Mouse (Mus musculus): Measurements from ENCODE around the gene Nod2. TPM values are rescaled to one million over a fixed set of nuclear protein-coding genes. Genes with fewer than 3 reads are reported as not detected.

The Nod2 gene
- total and polyA plus RNA-seq, 3 experiments = 0.22 to 0.50 TPM; not detected in 1

DNA sequence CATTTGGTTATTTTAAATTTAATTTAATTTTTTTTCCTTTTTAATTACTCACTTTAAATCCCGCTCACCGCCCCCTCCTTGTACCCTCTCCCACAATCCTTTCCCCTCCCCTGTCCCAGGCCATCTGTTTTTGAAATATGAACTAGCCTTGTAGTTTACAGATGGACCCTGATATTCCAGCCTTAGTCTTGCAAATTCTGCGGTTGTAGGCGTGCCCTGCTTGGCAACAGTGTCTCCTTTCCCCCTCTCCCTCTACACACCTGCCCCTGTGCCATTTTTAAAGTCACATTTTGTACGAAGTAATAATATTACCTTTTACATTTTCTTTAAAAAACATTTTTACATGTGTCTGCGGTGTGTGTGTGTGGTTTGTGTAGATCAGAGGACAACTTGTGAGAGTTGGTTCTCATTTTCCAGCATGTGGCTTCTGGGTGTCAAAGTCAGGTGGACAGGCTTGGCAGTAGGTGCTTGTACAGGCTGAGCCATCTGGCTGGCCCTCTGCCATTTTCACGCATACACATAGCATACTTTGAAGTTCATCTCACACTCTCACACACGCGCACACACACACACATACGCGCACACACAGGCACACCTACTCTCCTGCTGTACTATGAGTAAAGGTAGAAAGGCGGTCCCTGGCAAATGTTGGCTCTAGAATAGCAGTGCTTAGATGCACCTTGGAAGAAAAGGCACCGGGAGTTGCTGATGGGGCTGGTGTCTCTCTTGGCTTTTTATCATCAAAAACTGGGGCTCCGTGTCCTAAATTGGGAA, 18.9 kb upstream of the Nod2 start:
- Histone ChIP-seq H3K4me1 (ENCODE audit: control insufficient read depth in 1 of 2, insufficient read depth in 2 of 2, low read length in 2 of 2) (no peaks in the 10 kb centered on the region; a peak in 1 of 4 replicates), H3K27me3 (ENCODE audit: control insufficient read depth in 1 of 2, insufficient read depth in 2 of 2, low read length in 2 of 2) (no peaks in the 10 kb centered on the region; a peak in 1 of 4 replicates), H3K4me3 (ENCODE audit: control insufficient read depth in 1 of 2, insufficient read depth in 1 of 2, low read depth in 2 of 2, low read length in 2 of 2) (no peak overlapping the region), H3K9ac (ENCODE audit: control insufficient read depth, low read depth, low read length, poor library complexity, severe bottlenecking) (no peak overlapping the region), H3K9me3 (replicated peaks; ENCODE audit: insufficient read depth, low read length) (no peaks in the 10 kb centered on the region), H3K36me3 (ENCODE audit: control insufficient read depth in 1 of 2, insufficient read depth in 2 of 2, low read length in 2 of 2) (no peaks in the 10 kb centered on the region; a peak in 1 of 4 replicates), H3K79me2 (ENCODE audit: control insufficient read depth, insufficient read depth, low read length, poor library complexity) (no peaks in the 10 kb centered on the region), H3K27ac (ENCODE audit: control insufficient read depth, low read depth, low read length) (no peak overlapping the region)
- DNase-seq (ENCODE audit: low read depth, low spot score) = no peak
- TF ChIP-seq MYB (IDR thresholded peaks at IDR 0.05; ENCODE audit: low read depth, low read length) (no peak), MEF2A (IDR thresholded peaks at IDR 0.05; ENCODE audit: extremely low read depth, insufficient replicate concordance, low read depth, low read length, poor library complexity, severe bottlenecking) (no peak), TBP (IDR thresholded peaks at IDR 0.05; ENCODE audit: low read depth, low read length) (no peak), SIN3A (IDR thresholded peaks at IDR 0.05; ENCODE audit: low read length) (no peak), ELF1 (IDR thresholded peaks at IDR 0.05; ENCODE audit: low read depth, low read length) (no peak), GABPA (IDR thresholded peaks at IDR 0.05; ENCODE audit: low read depth, low read length) (no peak), ZKSCAN1 (IDR thresholded peaks at IDR 0.05; ENCODE audit: low read depth, low read length) (no peak), MAZ (IDR thresholded peaks at IDR 0.05; ENCODE audit: low read depth, low read length) (no peak), USF2 (IDR thresholded peaks at IDR 0.05; ENCODE audit: borderline replicate concordance in 1 of 2, insufficient read depth in 1 of 2, low read depth in 1 of 2, low read length in 2 of 2) (no peak), JUND (IDR thresholded peaks at IDR 0.05; ENCODE audit: low read depth, low read length) (no peak), ZNF384 (IDR thresholded peaks at IDR 0.05; ENCODE audit: low read depth, low read length) (no peak), ETS1 (IDR thresholded peaks at IDR 0.05; ENCODE audit: low read depth, low read length) (no peak), BHLHE40 (IDR thresholded peaks at IDR 0.05; ENCODE audit: borderline replicate concordance, low read depth, low read length) (no peak), EP300 (IDR thresholded peaks at IDR 0.05; ENCODE audit: low read depth in 1 of 2, low read length in 2 of 2) (no peak), POLR2A (IDR thresholded peaks at IDR 0.05; ENCODE audit: control insufficient read depth in 1 of 2, insufficient read depth in 1 of 2, low read depth in 1 of 2, low read length in 2 of 2, poor library complexity in 1 of 2) (no peak), CHD1 (IDR thresholded peaks at IDR 0.05; ENCODE audit: low read depth, low read length) (no peak)

DNA sequence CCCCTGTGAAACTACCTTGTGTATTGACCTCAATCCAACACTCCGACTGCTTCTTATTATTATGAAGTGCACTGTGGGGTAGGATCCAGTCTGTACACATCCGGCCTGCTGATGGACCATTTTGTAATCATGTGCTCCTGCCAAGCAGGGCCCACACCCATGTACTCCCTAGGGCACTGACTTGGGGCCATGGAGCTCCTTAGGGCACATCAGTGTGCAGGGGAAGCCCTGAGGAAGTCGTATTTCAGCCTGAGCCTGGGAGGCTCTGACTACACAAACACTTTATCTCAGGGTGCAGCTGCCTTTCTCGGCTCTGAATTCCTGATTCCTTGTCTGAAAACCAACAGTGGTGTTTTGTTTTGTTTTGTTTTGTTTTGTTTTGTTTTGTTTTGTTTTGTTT, 16.9 kb upstream of the Nod2 start:
- Histone ChIP-seq H3K27ac (ENCODE audit: control insufficient read depth, low read depth, low read length) (no peak overlapping the region), H3K9me3 (replicated peaks; ENCODE audit: insufficient read depth, low read length) (no peaks in the 10 kb centered on the region), H3K4me3 (ENCODE audit: control insufficient read depth in 1 of 2, insufficient read depth in 1 of 2, low read depth in 2 of 2, low read length in 2 of 2) (no peak overlapping the region), H3K9ac (ENCODE audit: control insufficient read depth, low read depth, low read length, poor library complexity, severe bottlenecking) (no peak overlapping the region), H3K79me2 (ENCODE audit: control insufficient read depth, insufficient read depth, low read length, poor library complexity) (0 out of 2 replicates have a peak, but pooled peaks cover 2% of the 10 kb centered on the region), H3K27me3 (ENCODE audit: control insufficient read depth in 1 of 2, insufficient read depth in 2 of 2, low read length in 2 of 2) (no peaks in the 10 kb centered on the region; a peak in 1 of 4 replicates), H3K36me3 (ENCODE audit: control insufficient read depth in 1 of 2, insufficient read depth in 2 of 2, low read length in 2 of 2) (no peaks in the 10 kb centered on the region; a peak in 1 of 4 replicates), H3K4me1 (ENCODE audit: control insufficient read depth in 1 of 2, insufficient read depth in 2 of 2, low read length in 2 of 2) (peaks cover 0 to 4% of the 10 kb centered on the region in 2 experiments; a peak in 2 of 4 replicates)
- no peak for DNase-seq (ENCODE audit: low read depth, low spot score)
- no peak for TF ChIP-seq ETS1 (IDR thresholded peaks at IDR 0.05; ENCODE audit: low read depth, low read length)
